Mouse (Mus musculus): ENCODE results near the gene Ttc21a. TPM values are rescaled to one million over a fixed set of nuclear protein-coding genes. Genes with fewer than 3 reads are reported as not detected.

Ttc21a gene
- total and polyA plus RNA-seq, 3 experiments = 0.01 TPM; not detected in 2

DNA sequence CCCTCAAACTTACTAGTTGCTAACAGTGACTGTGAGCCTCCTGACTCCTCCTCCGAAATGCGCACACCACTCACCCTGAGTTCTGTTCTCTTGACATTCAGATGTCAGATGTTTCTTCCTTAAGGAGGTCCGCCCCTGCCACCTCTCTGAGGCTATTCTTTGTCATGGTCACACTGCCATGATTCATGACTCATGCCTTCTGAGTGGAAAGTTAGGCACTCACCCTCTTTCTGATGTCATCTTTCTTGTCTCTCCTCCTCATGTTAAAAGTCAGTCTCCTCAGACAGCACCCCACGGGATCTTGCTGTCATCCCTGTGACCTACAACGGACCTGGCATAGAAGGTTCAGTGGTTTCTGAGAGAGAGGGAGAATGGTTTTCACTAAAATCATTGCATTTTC lies 75.4 kb downstream of the Ttc21a start:
- H3K27ac ChIP-seq (ENCODE audit: control insufficient read depth, low read depth, low read length) = no peak overlapping the region
- H3K27me3 ChIP-seq (ENCODE audit: control insufficient read depth in 1 of 2, insufficient read depth in 2 of 2, low read length in 2 of 2) = peaks cover 0 to 1% of the 10 kb centered on the region in 2 experiments; a peak in 1 of 4 replicates

GRCm38 (mm10) chr9:120013251-120013820 lies 75.9 kb downstream of the Ttc21a start:
- peaks cover 0 to 6% of the 10 kb centered on the region in 2 experiments; a peak in 2 of 4 replicates for H3K36me3 ChIP-seq (ENCODE audit: control insufficient read depth in 1 of 2, insufficient read depth in 2 of 2, low read length in 2 of 2)
- H3K9ac ChIP-seq (ENCODE audit: control insufficient read depth, low read depth, low read length, poor library complexity, severe bottlenecking) = no peak overlapping the region
- TF ChIP-seq JUND (IDR thresholded peaks at IDR 0.05; ENCODE audit: low read depth, low read length) (no peak), BHLHE40 (IDR thresholded peaks at IDR 0.05; ENCODE audit: borderline replicate concordance, low read depth, low read length) (no peak), SMC3 (IDR thresholded peaks at IDR 0.05; ENCODE audit: low read depth, low read length) (no peak), ETS1 (IDR thresholded peaks at IDR 0.05; ENCODE audit: low read depth, low read length) (no peak), EP300 (IDR thresholded peaks at IDR 0.05; ENCODE audit: low read depth in 1 of 2, low read length in 2 of 2) (no peak), MAX (IDR thresholded peaks at IDR 0.05; ENCODE audit: low read length) (no peak), ZC3H11A (IDR thresholded peaks at IDR 0.05; ENCODE audit: low read depth, low read length) (no peak), CHD1 (IDR thresholded peaks at IDR 0.05; ENCODE audit: low read depth, low read length) (no peak), HCFC1 (IDR thresholded peaks at IDR 0.05; ENCODE audit: low read depth, low read length) (no peak), MYB (IDR thresholded peaks at IDR 0.05; ENCODE audit: low read depth, low read length) (no peak), GABPA (IDR thresholded peaks at IDR 0.05; ENCODE audit: low read depth, low read length) (no peak), MEF2A (IDR thresholded peaks at IDR 0.05; ENCODE audit: extremely low read depth, insufficient replicate concordance, low read depth, low read length, poor library complexity, severe bottlenecking) (no peak)
- peaks cover 0 to 3% of the 10 kb centered on the region in 2 experiments; a peak in 2 of 4 replicates for H3K4me1 ChIP-seq (ENCODE audit: control insufficient read depth in 1 of 2, insufficient read depth in 2 of 2, low read length in 2 of 2)
- DNase-seq (ENCODE audit: low read depth, low spot score) = no peak
- no peaks in the 10 kb centered on the region for H3K9me3 ChIP-seq (replicated peaks; ENCODE audit: insufficient read depth, low read length)
- no peak overlapping the region for H3K4me3 ChIP-seq (ENCODE audit: control insufficient read depth in 1 of 2, insufficient read depth in 1 of 2, low read depth in 2 of 2, low read length in 2 of 2)
- no peaks in the 10 kb centered on the region; a peak in 1 of 4 replicates for H3K27me3 ChIP-seq (ENCODE audit: control insufficient read depth in 1 of 2, insufficient read depth in 2 of 2, low read length in 2 of 2)
- H3K79me2 ChIP-seq (ENCODE audit: control insufficient read depth, insufficient read depth, low read length, poor library complexity) = no peaks in the 10 kb centered on the region
- no peak overlapping the region for H3K27ac ChIP-seq (ENCODE audit: control insufficient read depth, low read depth, low read length)

More for the DNA sequence above, 75.4 kb downstream of the Ttc21a start:
- Histone ChIP-seq H3K4me1 (ENCODE audit: control insufficient read depth in 1 of 2, insufficient read depth in 2 of 2, low read length in 2 of 2) (peaks cover 0 to 3% of the 10 kb centered on the region in 2 experiments; a peak in 2 of 4 replicates), H3K36me3 (ENCODE audit: control insufficient read depth in 1 of 2, insufficient read depth in 2 of 2, low read length in 2 of 2) (peaks cover 0 to 6% of the 10 kb centered on the region in 2 experiments; a peak in 2 of 4 replicates), H3K4me3 (ENCODE audit: control insufficient read depth in 1 of 2, insufficient read depth in 1 of 2, low read depth in 2 of 2, low read length in 2 of 2) (no peak overlapping the region), H3K79me2 (ENCODE audit: control insufficient read depth, insufficient read depth, low read length, poor library complexity) (no peaks in the 10 kb centered on the region), H3K9ac (ENCODE audit: control insufficient read depth, low read depth, low read length, poor library complexity, severe bottlenecking) (no peak overlapping the region), H3K9me3 (replicated peaks; ENCODE audit: insufficient read depth, low read length) (no peaks in the 10 kb centered on the region)
- TF ChIP-seq CHD2 (IDR thresholded peaks at IDR 0.05; ENCODE audit: low read length) = no peak
- TF ChIP-seq MAZ (IDR thresholded peaks at IDR 0.05; ENCODE audit: low read depth, low read length) = no peak
- TF ChIP-seq RCOR1 (IDR thresholded peaks at IDR 0.05; ENCODE audit: low read depth, low read length) = no peak
- no peak for TF ChIP-seq ZMIZ1 (IDR thresholded peaks at IDR 0.05; ENCODE audit: low read depth, low read length)
- no peak for TF ChIP-seq RAD21 (IDR thresholded peaks at IDR 0.05; ENCODE audit: low read depth, low read length)
- TF ChIP-seq MXI1 (IDR thresholded peaks at IDR 0.05; ENCODE audit: low read depth, low read length) = no peak
- DNase-seq (ENCODE audit: low read depth, low spot score) = no peak
